Mouse (Mus musculus): ENCODE measurements around the gene Ccnf.
A peak's percentile ranks its signal among the peaks of the same experiment; 100 is the strongest.

The Ccnf gene

GRCm38 (mm10) chr17:24251320-24252069 is at the start of gene Ccnf:
Gene Ccnf (minus strand): TSS chr17:24251484.
- DNase-seq (ENCODE audit: low read depth, low spot score): peak; percentile 97

- no peak for DNase-seq (ENCODE audit: low read depth, low spot score)
These were observed 49.4 kb upstream of the Ccnf start for GRCm38 (mm10) chr17:24300651-24301050.

- no peak for DNase-seq (ENCODE audit: low read depth, low spot score)
These were observed 38.1 kb upstream of the Ccnf start for GRCm38 (mm10) chr17:24289338-24289737.

GRCm38 (mm10) chr17:24288477-24288876 is 37.2 kb upstream of the Ccnf start:
- peak; percentile 5 for DNase-seq (ENCODE audit: low read depth, low spot score)

GRCm38 (mm10) chr17:24285680-24286079 is 34.4 kb upstream of the Ccnf start:
- no peak for DNase-seq (ENCODE audit: low read depth, low spot score)

GRCm38 (mm10) chr17:24283266-24283818 is 32.1 kb upstream of the Ccnf start:
- no peak for DNase-seq (ENCODE audit: low read depth, low spot score)

GRCm38 (mm10) chr17:24282637-24283036 is 31.4 kb upstream of the Ccnf start:
- DNase-seq (ENCODE audit: low read depth, low spot score): peak; percentile 34

- DNase-seq (ENCODE audit: low read depth, low spot score): no peak
These were observed 28.6 kb upstream of the Ccnf start for GRCm38 (mm10) chr17:24279907-24280306.

DNA sequence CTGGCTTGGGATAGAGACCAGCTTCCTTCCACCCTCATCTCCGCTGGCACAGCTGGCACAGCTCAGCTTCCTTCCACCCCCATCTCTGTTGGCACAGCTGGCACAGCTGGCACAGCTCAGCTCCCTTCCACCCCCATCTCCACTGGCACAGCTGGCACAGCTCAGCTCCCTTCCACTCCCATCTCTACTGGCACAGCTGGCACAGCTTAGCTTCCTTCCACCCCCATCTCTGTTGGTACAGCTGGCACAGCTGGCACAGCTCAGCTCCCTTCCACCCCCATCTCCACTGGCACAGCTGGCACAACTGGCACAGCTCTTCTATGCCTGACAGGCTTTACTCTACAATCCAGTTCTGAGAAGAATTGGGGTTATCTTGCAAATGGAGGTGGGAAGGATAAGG is 15.8 kb upstream of the Ccnf start:
- no peak for DNase-seq (ENCODE audit: low read depth, low spot score)

- DNase-seq (ENCODE audit: low read depth, low spot score): no peak
These were observed 13.5 kb upstream of the Ccnf start for GRCm38 (mm10) chr17:24264766-24265165.

- no peak for DNase-seq (ENCODE audit: low read depth, low spot score)
These were observed 9.2 kb upstream of the Ccnf start for GRCm38 (mm10) chr17:24260516-24260915.

DNA sequence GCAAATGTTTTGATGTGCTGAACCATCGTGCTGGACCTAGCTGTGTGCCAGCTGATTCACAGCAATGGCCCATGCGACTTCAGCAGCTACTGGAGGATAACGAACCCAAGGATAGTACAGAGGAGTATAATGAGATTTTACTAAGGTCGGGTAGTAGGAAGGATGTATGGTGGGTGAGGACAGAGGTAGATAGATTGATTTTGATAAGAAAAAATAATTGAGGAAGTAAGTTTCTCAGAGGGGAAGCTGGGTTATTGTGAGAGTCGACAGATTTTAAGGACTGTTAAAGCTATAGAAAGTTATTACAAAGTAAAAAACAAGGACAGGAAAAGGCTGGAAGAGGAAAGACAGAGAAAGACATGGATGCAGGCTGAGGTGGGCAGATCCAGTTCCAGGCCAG is 8.4 kb upstream of the Ccnf start:
- DNase-seq (ENCODE audit: low read depth, low spot score): no peak

GRCm38 (mm10) chr17:24258981-24259380 is 7.7 kb upstream of the Ccnf start:
- no peak for DNase-seq (ENCODE audit: low read depth, low spot score)

DNA sequence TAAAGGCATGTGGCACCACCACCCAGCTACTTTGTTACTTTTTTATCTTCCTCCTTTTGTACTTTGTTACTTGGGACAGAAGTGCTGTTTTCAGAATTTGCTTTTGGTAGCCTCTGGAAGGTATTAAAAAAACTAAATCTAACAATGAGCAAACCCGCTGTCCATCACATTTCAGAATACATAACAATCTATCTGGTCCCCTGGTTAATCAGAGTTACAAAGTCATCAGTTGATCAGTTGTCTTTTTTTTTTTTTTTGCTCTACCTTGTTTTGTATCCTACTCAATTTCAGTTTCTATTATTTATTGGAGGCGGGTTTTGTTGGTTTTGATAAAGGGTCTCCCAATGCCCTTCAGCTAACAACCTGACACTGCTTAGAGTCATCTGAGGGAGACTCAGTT is 1.0 kb upstream of the Ccnf start:
- DNase-seq (ENCODE audit: low read depth, low spot score): no peak

- DNase-seq (ENCODE audit: low read depth, low spot score): no peak
These were observed 330 bp downstream of the Ccnf start for GRCm38 (mm10) chr17:24250988-24251319.

- peak; percentile 54 for DNase-seq (ENCODE audit: low read depth, low spot score)
These were observed 2.6 kb downstream of the Ccnf start for GRCm38 (mm10) chr17:24248641-24249040.

DNA sequence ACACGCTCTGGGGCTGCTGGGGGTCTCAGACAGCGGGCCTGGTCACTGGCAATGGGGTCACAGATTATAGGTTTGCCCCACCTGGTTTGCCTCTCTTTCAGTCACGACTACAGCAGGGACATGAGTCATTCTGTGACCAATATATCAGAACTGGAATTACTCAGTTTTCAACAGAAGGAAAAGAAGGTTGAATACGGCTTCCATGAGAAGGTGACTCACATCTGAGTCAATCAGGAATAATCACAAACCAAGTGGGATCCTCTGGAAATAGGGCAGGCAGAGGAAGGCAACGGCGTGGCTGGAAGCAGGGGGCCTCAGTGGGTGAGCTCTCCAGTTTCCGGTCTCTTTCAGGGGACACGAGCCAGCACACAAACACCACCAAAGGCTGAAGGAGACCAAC is 7.2 kb downstream of the Ccnf start:
- DNase-seq (ENCODE audit: low read depth, low spot score): no peak

GRCm38 (mm10) chr17:24243311-24243969 is 7.8 kb downstream of the Ccnf start:
- DNase-seq (ENCODE audit: low read depth, low spot score): peak; percentile 74

DNA sequence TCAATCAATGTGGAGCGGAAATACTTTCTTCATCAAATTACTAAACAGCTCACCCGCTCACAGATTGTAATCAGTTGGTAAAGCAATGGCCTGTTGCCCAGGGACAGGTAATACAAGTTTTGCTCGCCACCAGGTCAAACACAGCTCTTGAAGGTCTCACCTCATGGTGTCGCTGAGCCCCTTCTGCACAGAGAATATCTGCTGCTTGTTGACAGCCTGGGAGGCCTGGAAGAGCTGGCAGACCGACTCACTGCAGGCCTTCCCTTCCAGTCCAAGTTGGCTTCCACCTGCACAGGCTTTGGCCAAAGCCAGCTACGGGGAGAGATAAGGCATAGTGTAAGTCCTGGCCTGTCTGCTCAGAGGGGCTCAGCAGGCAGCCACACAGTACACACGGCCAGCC is 14.4 kb downstream of the Ccnf start:
- DNase-seq (ENCODE audit: low read depth, low spot score): no peak

DNA sequence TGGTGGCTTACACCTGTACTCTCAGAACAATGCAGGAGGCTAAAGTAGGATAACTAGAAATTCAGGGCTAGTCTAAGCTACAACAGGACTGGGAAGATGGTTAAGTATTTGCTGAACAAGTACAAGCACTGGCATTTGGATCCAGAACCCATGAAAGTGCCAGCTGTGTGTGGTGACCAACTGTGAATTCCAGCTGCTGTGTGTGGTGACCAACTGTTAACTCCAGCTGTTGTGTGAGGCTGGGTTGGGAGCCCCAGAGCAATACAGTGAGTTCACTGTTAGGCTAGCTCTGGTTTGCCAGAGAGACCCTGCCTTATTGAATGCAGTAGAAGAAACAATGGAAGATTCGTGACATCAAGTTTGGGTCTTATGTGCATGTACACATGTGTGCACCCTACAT is 14.8 kb downstream of the Ccnf start:
- DNase-seq (ENCODE audit: low read depth, low spot score): no peak

- no peak for DNase-seq (ENCODE audit: low read depth, low spot score)
These were observed 23.3 kb downstream of the Ccnf start for GRCm38 (mm10) chr17:24227941-24228340.

DNA sequence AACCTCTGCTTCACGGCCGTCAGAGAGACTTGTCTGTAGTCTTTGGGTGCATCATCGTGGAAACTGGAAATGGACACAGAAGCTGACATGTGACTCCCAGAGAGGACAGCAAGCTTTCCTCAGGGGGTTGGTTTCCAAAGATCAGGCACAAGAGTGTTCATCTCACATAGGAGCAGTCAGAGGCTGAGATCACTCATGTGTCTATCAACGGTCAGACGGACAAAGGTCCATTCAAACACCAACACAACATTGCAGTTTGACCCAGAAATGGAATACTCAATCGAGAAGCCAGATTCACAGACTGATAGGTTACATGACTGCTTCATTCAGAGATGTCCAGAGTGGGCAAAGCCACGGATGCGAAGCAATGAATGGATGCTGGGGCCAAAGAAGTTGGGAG is 24.6 kb downstream of the Ccnf start:
- DNase-seq (ENCODE audit: low read depth, low spot score): no peak

- no peak for DNase-seq (ENCODE audit: low read depth, low spot score)
These were observed 25.4 kb downstream of the Ccnf start for GRCm38 (mm10) chr17:24225851-24226250.

Data from CD4-positive, CD25-positive, alpha-beta regulatory T cell, adult 2 months (primary cell).